Mouse (Mus musculus): ENCODE results near the gene Ecd. TPM values are rescaled to one million over a fixed set of nuclear protein-coding genes. Genes with fewer than 3 reads are reported as not detected.

Gene Ecd
- polyA plus RNA-seq (2012; rRNA removed), result 37.6 and 38.1 TPM in 2 replicates

DNA sequence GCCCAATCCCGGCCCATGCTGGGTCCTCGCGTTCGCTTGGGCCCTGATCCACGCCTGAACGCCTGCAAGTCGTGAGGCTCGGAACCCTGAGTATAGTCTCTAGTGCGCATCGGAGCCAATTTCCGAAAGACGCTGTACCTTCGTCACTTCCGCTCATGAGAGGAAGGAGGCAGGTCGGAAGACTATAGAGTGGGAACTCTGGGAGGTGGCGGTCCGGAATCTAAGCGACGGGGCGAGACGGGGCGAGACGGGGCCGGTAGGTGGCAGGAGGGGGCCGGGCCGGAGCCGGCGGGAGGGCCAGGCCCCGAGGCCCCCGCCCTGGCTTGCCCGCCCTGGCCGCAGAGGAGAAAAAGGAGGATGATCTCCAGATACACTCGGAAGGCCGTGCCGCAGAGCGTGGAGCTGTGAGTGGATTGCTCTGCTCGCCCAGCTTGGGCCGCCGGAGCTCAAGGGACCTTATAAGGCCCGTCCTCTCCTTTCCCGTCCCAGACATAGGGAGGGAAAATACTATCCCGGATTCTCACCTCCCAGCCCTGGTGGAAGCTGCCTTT lies at the start of gene Ecd, which contains the start of gene Fam149b:
Gene Ecd, minus strand, starts transcription at position 131 of the 551 bp plus-strand sequence.
Gene Fam149b, plus strand, starts transcription at position 172 of the 551 bp plus-strand sequence.
- peak; percentile 37; the same call in 1 of the 2 replicates for TF ChIP-seq CTCF (IDR thresholded peaks at IDR 0.05; ENCODE audit: borderline replicate concordance, extremely low read depth, insufficient read depth, insufficient read length)
- TF ChIP-seq POLR2A (IDR thresholded peaks at IDR 0.05; ENCODE audit: borderline replicate concordance, extremely low read depth, insufficient read depth, insufficient read length, poor library complexity, severe bottlenecking), result peak; percentile 82

DNA sequence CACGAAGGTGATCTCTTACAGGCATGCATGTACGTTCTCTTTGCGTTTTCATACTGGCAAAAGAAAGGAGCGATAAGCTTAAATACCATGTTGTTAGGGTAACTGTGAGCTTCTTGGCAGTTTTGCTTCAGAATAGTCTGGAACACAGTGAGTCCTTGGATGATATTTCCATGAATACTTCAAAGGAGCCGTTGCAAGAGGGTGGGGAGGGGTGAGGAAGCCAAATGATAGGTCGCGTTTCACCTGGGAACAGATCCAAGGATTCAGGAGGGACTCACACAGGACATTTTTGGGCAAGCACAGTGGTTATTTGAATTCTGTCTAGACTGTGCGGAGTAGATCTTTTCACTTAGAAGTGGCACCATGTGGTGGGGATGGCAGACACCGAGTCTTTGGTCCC lies 49.3 kb upstream of the Ecd start:
- TF ChIP-seq POLR2A (IDR thresholded peaks at IDR 0.05; ENCODE audit: borderline replicate concordance, extremely low read depth, insufficient read depth, insufficient read length, poor library complexity, severe bottlenecking) (no peak), CTCF (IDR thresholded peaks at IDR 0.05; ENCODE audit: borderline replicate concordance, extremely low read depth, insufficient read depth, insufficient read length) (no peak)
- DNase-seq (ENCODE audit: low read depth), result no peak

More for the DNA sequence above, at the start of gene Ecd, which contains the start of gene Fam149b:
- DNase-seq (ENCODE audit: low read depth), result peak; percentile 99

GRCm38 (mm10) chr14:20393205-20393913 lies 45.4 kb upstream of the Ecd start, which contains the start of gene Mrps16:
Mrps16 (minus strand) TSS chr14:20393634.
- peak; percentile 72 for TF ChIP-seq POLR2A (IDR thresholded peaks at IDR 0.05; ENCODE audit: borderline replicate concordance, extremely low read depth, insufficient read depth, insufficient read length, poor library complexity, severe bottlenecking)
- TF ChIP-seq CTCF (IDR thresholded peaks at IDR 0.05; ENCODE audit: borderline replicate concordance, extremely low read depth, insufficient read depth, insufficient read length), result peak; percentile 95
- peak; percentile 99 for DNase-seq (ENCODE audit: low read depth)

- no peak for DNase-seq (ENCODE audit: low read depth)
- TF ChIP-seq POLR2A (IDR thresholded peaks at IDR 0.05; ENCODE audit: borderline replicate concordance, extremely low read depth, insufficient read depth, insufficient read length, poor library complexity, severe bottlenecking) (no peak), CTCF (IDR thresholded peaks at IDR 0.05; ENCODE audit: borderline replicate concordance, extremely low read depth, insufficient read depth, insufficient read length) (no peak)
Observed at GRCm38 (mm10) chr14:20392326-20392725, 44.4 kb upstream of the Ecd start.

DNA sequence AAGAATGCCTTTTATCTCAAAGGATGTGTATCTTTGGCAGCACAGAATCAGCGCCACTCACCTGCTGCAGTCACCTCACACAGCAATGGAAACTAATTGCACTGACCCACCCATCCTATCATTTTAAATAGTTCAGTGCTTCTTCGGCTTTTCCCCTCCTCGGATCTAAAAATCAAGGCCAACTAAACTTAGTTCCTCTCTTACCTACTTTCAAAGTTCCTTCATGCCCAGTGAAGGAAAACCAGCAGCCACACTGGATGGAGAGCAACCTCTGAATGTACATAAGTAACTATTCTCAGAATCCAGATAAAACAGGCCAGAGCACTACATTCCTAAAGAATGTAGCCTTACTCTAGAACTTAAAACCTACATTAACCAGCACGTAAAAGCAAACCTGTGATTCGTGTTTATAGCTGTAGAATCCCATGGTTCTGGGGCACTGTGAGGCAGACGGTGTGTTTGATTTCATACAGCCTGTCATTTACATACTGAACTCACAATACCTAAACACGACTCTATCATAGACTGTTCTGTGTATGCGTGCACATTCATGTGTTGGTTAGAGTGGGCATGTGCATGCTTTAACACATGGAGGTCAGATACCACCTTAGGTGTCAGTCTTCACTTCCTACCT lies 41.6 kb upstream of the Ecd start:
- DNase-seq (ENCODE audit: low read depth), result no peak
- TF ChIP-seq CTCF (IDR thresholded peaks at IDR 0.05; ENCODE audit: borderline replicate concordance, extremely low read depth, insufficient read depth, insufficient read length), result no peak
- no peak for TF ChIP-seq POLR2A (IDR thresholded peaks at IDR 0.05; ENCODE audit: borderline replicate concordance, extremely low read depth, insufficient read depth, insufficient read length, poor library complexity, severe bottlenecking)

DNA sequence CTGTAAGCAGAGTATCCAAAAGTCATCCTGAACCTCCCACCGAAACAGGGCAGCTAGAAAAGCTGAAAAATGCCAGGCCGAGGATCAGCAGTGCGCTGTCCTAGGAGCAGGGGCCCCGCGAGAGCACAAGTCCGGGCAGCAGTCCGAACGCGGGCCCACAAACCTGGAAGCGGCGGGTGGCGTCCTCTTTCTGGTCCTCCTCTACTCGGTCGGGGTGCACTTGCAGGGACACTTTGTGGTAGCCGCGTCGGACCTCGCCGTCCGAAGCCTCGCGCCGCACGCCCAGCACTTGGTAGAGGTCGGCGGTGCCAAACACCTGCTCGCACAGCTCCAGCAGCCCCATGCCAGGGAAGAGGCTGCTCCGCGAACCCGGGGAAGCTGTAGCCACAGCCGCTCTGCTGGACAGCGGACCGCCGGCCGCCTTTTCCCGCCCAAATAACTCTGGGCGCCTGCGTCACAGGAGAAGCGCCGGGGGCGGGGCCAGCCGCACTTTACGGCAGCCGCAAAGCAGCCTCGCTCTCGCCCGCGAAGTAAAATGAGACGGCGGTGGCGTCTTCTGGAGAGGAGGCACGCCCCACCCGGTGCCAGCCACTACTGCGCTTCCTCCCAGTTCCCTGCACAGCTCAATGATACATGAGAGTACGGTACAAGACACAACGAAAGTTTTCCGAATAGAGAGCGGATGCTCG lies 40.7 kb upstream of the Ecd start, which contains the start of gene Dnajc9:
Gene Dnajc9, minus strand, starts transcription at position 470 of the 689 bp plus-strand sequence.
- peak; percentile 97 for DNase-seq (ENCODE audit: low read depth)
- peak; percentile 69; the same call in 1 of the 2 replicates for TF ChIP-seq POLR2A (IDR thresholded peaks at IDR 0.05; ENCODE audit: borderline replicate concordance, extremely low read depth, insufficient read depth, insufficient read length, poor library complexity, severe bottlenecking)
- no peak for TF ChIP-seq CTCF (IDR thresholded peaks at IDR 0.05; ENCODE audit: borderline replicate concordance, extremely low read depth, insufficient read depth, insufficient read length)

DNA sequence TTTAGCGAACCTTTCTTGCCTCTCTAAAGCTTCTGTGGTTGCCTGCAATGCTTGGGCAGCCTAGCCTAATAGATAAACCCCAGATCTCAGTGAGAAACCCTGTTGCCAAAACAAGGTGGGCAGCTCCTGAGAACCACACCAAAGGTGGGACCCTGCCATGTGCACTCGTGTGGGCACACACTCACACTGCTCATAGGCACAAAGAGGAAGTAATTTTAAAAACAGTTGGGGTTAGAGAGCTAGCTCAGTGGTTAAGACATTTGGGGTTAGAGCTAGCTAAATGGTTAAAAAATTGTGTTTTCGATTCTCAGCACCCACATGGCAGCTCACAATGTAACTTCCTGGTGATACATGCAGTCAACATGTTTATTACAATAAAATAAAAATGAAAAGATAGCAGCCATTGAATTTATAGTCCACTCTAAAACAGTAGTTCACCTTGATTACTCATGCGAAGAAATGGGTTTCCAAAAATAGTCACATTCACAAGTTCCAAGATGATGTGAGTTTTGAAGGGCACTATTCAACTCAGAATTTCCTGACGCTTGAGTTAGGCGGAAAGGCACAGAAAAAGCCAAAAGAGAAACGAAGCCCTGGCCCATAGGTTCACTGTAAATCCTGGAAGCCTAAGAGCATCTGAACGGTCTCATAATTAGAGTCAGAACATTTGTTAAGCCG lies 32.0 kb upstream of the Ecd start:
- no peak for DNase-seq (ENCODE audit: low read depth)
- TF ChIP-seq CTCF (IDR thresholded peaks at IDR 0.05; ENCODE audit: borderline replicate concordance, extremely low read depth, insufficient read depth, insufficient read length) (no peak), POLR2A (IDR thresholded peaks at IDR 0.05; ENCODE audit: borderline replicate concordance, extremely low read depth, insufficient read depth, insufficient read length, poor library complexity, severe bottlenecking) (no peak)

GRCm38 (mm10) chr14:20379087-20379640 lies 31.2 kb upstream of the Ecd start:
- no peak for DNase-seq (ENCODE audit: low read depth)
- TF ChIP-seq CTCF (IDR thresholded peaks at IDR 0.05; ENCODE audit: borderline replicate concordance, extremely low read depth, insufficient read depth, insufficient read length) (no peak), POLR2A (IDR thresholded peaks at IDR 0.05; ENCODE audit: borderline replicate concordance, extremely low read depth, insufficient read depth, insufficient read length, poor library complexity, severe bottlenecking) (no peak)

- peak; percentile 35 for DNase-seq (ENCODE audit: low read depth)
- TF ChIP-seq POLR2A (IDR thresholded peaks at IDR 0.05; ENCODE audit: borderline replicate concordance, extremely low read depth, insufficient read depth, insufficient read length, poor library complexity, severe bottlenecking), result no peak
- peak; percentile 55; the same call in 1 of the 2 replicates for TF ChIP-seq CTCF (IDR thresholded peaks at IDR 0.05; ENCODE audit: borderline replicate concordance, extremely low read depth, insufficient read depth, insufficient read length)
Observed at GRCm38 (mm10) chr14:20378313-20379061, 30.6 kb upstream of the Ecd start.
